Mouse (Mus musculus) ES-Bruce4 (cell line): ENCODE data around the gene Wdr25.

Source experiments
- CTCF ChIP-seq: IDR thresholded peaks from one replicate; pipeline ENCODE4 v1.8.1; 2011; ENCODE audit warnings: low read depth, low read length
- EP300 ChIP-seq: IDR thresholded peaks from 2 replicates; pipeline ENCODE4 v1.6.1; 2011; ENCODE audit warnings: low read depth, low read length; ENCODE audit not compliant: insufficient read depth
- POLR2A ChIP-seq: IDR thresholded peaks from one replicate; pipeline ENCODE4 v1.8.1; 2011; ENCODE audit warnings: low read length; ENCODE audit not compliant: insufficient read depth

GRCm38 (mm10) chr12:108912442-108912841, 19.0 kb downstream of the Wdr25 start:
- TF ChIP-seq CTCF = no peak
- no peak for TF ChIP-seq EP300
- no peak for TF ChIP-seq POLR2A
